Mouse (Mus musculus) brain, embryonic 14.5 days (tissue): ENCODE measurements around the gene Vstm5. TPM values are rescaled to one million over a fixed set of nuclear protein-coding genes. Genes with fewer than 3 reads are reported as not detected.

ENCODE experiments used
- DNase-seq: peaks from one replicate; pipeline ENCODE4 v3.0.0-alpha.2; 2011; ENCODE audit warnings: low read depth
- CTCF ChIP-seq: fragments of 200-500 bp; IDR thresholded peaks from 2 replicates; pipeline ENCODE4 v1.5.1; 2012; ENCODE audit warnings: inconsistent platforms, mild to moderate bottlenecking, moderate library complexity, borderline replicate concordance; ENCODE audit not compliant: insufficient read depth, insufficient read length; ENCODE audit errors: extremely low read depth
- POLR2A ChIP-seq: fragments of 200-500 bp; IDR thresholded peaks from 2 replicates; pipeline ENCODE4 v1.6.1; 2012; ENCODE audit warnings: mild to moderate bottlenecking, inconsistent platforms, borderline replicate concordance; ENCODE audit not compliant: poor library complexity, insufficient read depth, insufficient read length, severe bottlenecking; ENCODE audit errors: extremely low read depth
- polyA plus RNA-seq: library from polyadenylated mRNA; depleted of rRNA; stranded (reverse); fragments of >200 nt; gene quantifications from 2 replicates; pipeline ENCODE4 v1.2.3, GENCODE M21; 2012

Gene Vstm5
- polyA plus RNA-seq, 1 experiment: 17.0 TPM

GRCm38 (mm10) chr9:15238297-15238990 is 401 bp upstream of the Vstm5 start:
- no peak for DNase-seq
- TF ChIP-seq POLR2A: no peak

- TF ChIP-seq CTCF (no peak), POLR2A (no peak)
- no peak for DNase-seq
Observed at GRCm38 (mm10) chr9:15240006-15240405, 1.2 kb downstream of the Vstm5 start.

- no peak for DNase-seq
- TF ChIP-seq CTCF: no peak
- TF ChIP-seq POLR2A: no peak
Observed at GRCm38 (mm10) chr9:15240863-15241595, 2.2 kb downstream of the Vstm5 start.

DNA sequence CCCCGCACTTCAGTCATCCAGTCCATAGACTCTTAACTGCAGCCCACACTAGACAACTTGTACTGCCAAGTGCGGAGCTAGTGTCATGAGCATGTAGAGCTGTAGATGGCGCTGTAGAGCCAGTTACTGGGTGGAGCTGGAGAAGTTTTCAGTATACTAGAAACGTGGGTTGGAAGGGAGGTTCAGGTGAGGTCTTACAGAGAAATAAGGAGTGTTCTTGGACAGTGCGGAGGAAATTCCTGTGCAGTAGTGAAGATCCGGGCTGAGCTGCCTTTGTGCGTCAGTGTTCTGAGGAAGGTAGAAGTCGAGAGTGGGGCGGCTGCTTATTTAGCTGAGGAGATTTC is 2.7 kb downstream of the Vstm5 start:
- DNase-seq: peak; percentile 44
- TF ChIP-seq CTCF (peak; percentile 58; the same call in 1 of the 2 replicates), POLR2A (no peak)

GRCm38 (mm10) chr9:15242130-15242529 is 3.3 kb downstream of the Vstm5 start:
- TF ChIP-seq POLR2A (no peak), CTCF (no peak)
- no peak for DNase-seq

DNA sequence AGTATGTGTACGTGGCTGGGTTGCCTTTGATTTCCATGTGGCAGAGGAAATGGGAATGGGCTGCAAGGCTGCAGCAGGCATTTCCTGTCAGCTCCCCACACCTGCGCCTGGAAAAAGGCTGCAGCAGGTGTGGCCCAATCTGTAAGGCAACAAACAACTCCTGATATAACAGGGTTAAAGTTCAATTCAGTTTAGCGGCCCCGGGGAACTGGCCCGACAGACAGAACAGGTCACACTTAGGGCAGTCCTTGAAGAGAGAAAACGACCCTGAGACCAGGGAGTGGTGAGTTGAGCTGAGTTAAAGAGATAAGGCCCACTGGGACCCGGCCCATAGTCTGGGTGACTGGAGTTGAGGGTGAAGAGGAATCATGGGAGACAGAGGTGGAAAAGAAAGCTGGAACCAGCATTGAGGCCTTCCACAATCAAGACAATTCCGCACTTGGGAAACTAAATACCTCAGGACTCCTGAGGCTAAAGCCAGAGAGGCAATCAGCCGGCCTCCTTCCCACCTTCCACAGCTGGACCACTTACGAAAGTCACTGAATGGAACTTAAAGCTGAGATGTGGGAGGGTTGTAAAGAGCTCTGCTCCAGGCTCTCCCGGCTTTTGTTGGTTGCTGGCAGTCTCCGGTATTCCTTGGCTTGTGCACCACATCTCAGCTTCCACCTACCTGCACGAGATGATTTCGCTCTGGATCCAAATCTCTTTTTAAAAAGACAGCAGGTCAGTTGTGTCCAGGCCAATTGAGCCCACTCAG is 6.7 kb downstream of the Vstm5 start:
- no peak for TF ChIP-seq CTCF
- TF ChIP-seq POLR2A: no peak
- no peak for DNase-seq

GRCm38 (mm10) chr9:15250376-15250775 is 11.5 kb downstream of the Vstm5 start:
- no peak for TF ChIP-seq CTCF
- DNase-seq: no peak

GRCm38 (mm10) chr9:15252196-15252595 is 13.4 kb downstream of the Vstm5 start:
- no peak for DNase-seq

DNA sequence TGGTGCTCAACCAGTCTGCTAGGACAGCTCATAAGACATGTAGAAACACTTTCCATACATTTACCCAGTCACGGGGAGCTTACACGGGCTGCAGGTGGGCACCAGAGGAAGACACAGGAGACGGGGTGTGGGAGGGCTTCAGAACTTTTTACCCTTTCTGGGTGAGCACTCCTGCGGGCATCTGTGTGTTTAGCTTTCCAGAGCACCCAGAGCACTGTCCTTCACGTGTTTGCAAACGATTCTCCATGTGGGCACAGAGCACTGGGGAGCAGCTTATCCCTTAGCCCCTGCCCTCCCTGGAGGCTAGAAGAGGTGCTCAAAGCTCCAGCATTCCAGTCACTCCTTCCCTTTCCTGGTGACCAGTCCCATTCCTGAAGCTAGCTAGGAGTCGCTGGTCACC is 15.7 kb downstream of the Vstm5 start:
- TF ChIP-seq POLR2A (no peak), CTCF (no peak)

More at GRCm38 (mm10) chr9:15252196-15252595, 13.4 kb downstream of the Vstm5 start:
- no peak for TF ChIP-seq POLR2A

DNA sequence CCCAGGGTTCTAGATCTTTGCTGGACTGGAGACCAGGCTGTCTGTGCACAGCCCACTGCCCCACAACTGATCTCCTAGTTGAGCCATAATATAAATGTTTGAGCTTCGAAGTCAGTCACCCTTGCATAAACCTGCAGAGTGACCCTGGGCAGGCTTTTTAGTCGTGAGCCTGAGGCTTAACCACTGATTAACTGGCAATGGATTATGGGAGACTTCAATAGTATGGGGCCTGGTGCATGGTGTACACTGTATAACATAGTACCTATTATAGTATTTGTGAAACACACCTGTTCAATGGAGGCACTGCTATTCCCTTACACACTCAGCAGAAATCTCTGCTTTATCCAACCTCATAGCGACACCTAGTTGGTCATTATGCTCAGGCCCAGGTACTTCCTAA is 17.4 kb downstream of the Vstm5 start:
- no peak for DNase-seq
- TF ChIP-seq POLR2A: no peak
- TF ChIP-seq CTCF: no peak

More for the DNA sequence above, 15.7 kb downstream of the Vstm5 start:
- no peak for DNase-seq

- DNase-seq: no peak
- no peak for TF ChIP-seq CTCF
- no peak for TF ChIP-seq POLR2A
Observed at GRCm38 (mm10) chr9:15261980-15262379, 23.1 kb downstream of the Vstm5 start.
